Mouse (Mus musculus) kidney, embryonic 15.5 days (tissue): ENCODE measurements at regions not wholly inside any gene's neighbourhood (a gene's known extent, or its start where the extent isn't known, plus 50 kb on each side); places are given as distances from the start of the nearest gene placed in this dataset.

Source experiments
- ATAC-seq: fragments of 200-750 bp; cut with Nextera tagmentation; replicated peaks from 2 replicates; pipeline ENCODE4 v1.8.0; 2017; ENCODE audit warnings: moderate TSS enrichment; ENCODE audit not compliant: low FRiP score
- H3K27ac ChIP-seq: fragments of 300-500 bp; sonication (generic); 2 replicates; pipeline ENCODE4 v1.5.1; 2015; ENCODE audit warnings: mild to moderate bottlenecking, inconsistent platforms
- H3K27me3 ChIP-seq: fragments of 300-500 bp; sonication (generic); 2 replicates; pipeline ENCODE4 v1.6.1; 2015; ENCODE audit warnings: inconsistent platforms
- H3K36me3 ChIP-seq: fragments of 300-500 bp; sonication (generic); 2 replicates; pipeline ENCODE4 v1.6.1; 2015; ENCODE audit warnings: inconsistent platforms
- H3K4me1 ChIP-seq: fragments of 300-500 bp; sonication (generic); 2 replicates; pipeline ENCODE4 v1.6.1; 2015; ENCODE audit warnings: inconsistent platforms
- H3K4me2 ChIP-seq: fragments of 300-500 bp; sonication (generic); 2 replicates; pipeline ENCODE4 v1.6.1; 2015; ENCODE audit warnings: moderate library complexity, mild to moderate bottlenecking, inconsistent platforms
- H3K4me3 ChIP-seq: fragments of 300-500 bp; sonication (generic); replicated peaks from 2 replicates; pipeline ENCODE4 v1.5.1; 2015; ENCODE audit warnings: mild to moderate bottlenecking, inconsistent platforms
- H3K9ac ChIP-seq: fragments of 300-500 bp; sonication (generic); 2 replicates; pipeline ENCODE4 v1.6.1; 2015; ENCODE audit warnings: mild to moderate bottlenecking, inconsistent platforms
- H3K9me3 ChIP-seq: fragments of 300-500 bp; sonication (generic); replicated peaks from 2 replicates; pipeline ENCODE4 v1.6.1; 2016; ENCODE audit warnings: inconsistent platforms
- WGBS: fragments of 180-500 bp; shearing (Covaris S2); methylation state at CpG from one replicate; pipeline ENCODE4 v1.1.7; 2015; ENCODE audit warnings: mixed read lengths; 5-methylcytosine and 5-hydroxymethylcytosine counted together

GRCm38 (mm10) chr2:71625298-71625902, 78.8 kb upstream of the Dlx2 start:
- H3K9me3 ChIP-seq = peaks cover 4% of the 10 kb centered on the region; the same call in 1 of the 2 replicates
- ATAC-seq = no peak
- no peak overlapping the region for H3K4me2 ChIP-seq
- no peak overlapping the region for H3K4me3 ChIP-seq
- H3K27me3 ChIP-seq = 0 out of 2 replicates have a peak, but pooled peaks cover 8% of the 10 kb centered on the region
- no peak overlapping the region for H3K27ac ChIP-seq
- H3K4me1 ChIP-seq = peaks cover 52% of the 10 kb centered on the region
- WGBS = 67% methylated on average over 7 of the region's 7 CpGs
- no peak overlapping the region for H3K9ac ChIP-seq
- H3K36me3 ChIP-seq = no peaks in the 10 kb centered on the region

DNA sequence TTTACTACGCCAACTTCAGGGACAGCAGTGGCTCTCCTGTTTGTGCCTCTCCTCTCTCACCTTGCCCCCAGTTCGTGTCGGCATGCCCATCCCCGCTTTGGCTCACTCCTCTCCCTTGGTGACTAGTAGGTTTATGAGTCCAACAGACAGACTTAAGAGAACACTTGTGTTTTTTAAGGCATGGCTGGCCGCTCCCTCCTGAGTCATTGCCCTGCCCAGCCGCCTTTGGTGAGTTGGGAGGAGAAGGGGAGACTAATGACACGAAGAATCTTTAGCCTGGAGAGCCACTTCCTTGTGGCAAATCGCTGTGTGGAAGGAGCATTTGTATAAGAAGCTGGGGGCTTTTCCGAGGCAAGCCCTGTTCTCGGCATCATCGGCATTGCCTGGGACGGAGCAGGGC, 79.8 kb upstream of the Dlx2 start:
- no peak for ATAC-seq
- no peak overlapping the region for H3K4me3 ChIP-seq
- no peaks in the 10 kb centered on the region; the same call in 1 of the 2 replicates for H3K9me3 ChIP-seq
- no peak overlapping the region for H3K9ac ChIP-seq
- peaks cover 52% of the 10 kb centered on the region for H3K4me1 ChIP-seq
- H3K27ac ChIP-seq = 0 out of 2 replicates have a peak overlapping the region, but pooled peaks have one; percentile 65
- peak overlapping the region; percentile 50 for H3K4me2 ChIP-seq
- WGBS = 46% methylated on average over 12 of the region's 12 CpGs
- no peaks in the 10 kb centered on the region for H3K36me3 ChIP-seq
- H3K27me3 ChIP-seq = 0 out of 2 replicates have a peak, but pooled peaks cover 8% of the 10 kb centered on the region

- H3K4me2 ChIP-seq = peak overlapping the region; percentile 50
- 19% methylated on average over 14 of the region's 14 CpGs for WGBS
- peak overlapping the region; percentile 65 for H3K27ac ChIP-seq
- H3K9me3 ChIP-seq = no peaks in the 10 kb centered on the region
- H3K36me3 ChIP-seq = no peaks in the 10 kb centered on the region
- H3K4me3 ChIP-seq = no peak overlapping the region
- peaks cover 49% of the 10 kb centered on the region for H3K4me1 ChIP-seq
- H3K27me3 ChIP-seq = 0 out of 2 replicates have a peak, but pooled peaks cover 8% of the 10 kb centered on the region
- no peak overlapping the region for H3K9ac ChIP-seq
- ATAC-seq = peak; percentile 47
These were observed 80.7 kb upstream of the Dlx2 start for GRCm38 (mm10) chr2:71627097-71627755.

- H3K27me3 ChIP-seq = 0 out of 2 replicates have a peak, but pooled peaks cover 8% of the 10 kb centered on the region
- 0 out of 2 replicates have a peak overlapping the region, but pooled peaks have one; percentile 46 for H3K4me3 ChIP-seq
- no peak overlapping the region for H3K9ac ChIP-seq
- H3K36me3 ChIP-seq = no peaks in the 10 kb centered on the region
- H3K4me1 ChIP-seq = peaks cover 38% of the 10 kb centered on the region
- H3K4me2 ChIP-seq = peak overlapping the region; percentile 79
- ATAC-seq = no peak
- no peaks in the 10 kb centered on the region for H3K9me3 ChIP-seq
- no peak overlapping the region for H3K27ac ChIP-seq
- 20% methylated on average over 7 of the region's 7 CpGs for WGBS
These were observed 82.3 kb upstream of the Dlx2 start for GRCm38 (mm10) chr2:71628821-71629220.

DNA sequence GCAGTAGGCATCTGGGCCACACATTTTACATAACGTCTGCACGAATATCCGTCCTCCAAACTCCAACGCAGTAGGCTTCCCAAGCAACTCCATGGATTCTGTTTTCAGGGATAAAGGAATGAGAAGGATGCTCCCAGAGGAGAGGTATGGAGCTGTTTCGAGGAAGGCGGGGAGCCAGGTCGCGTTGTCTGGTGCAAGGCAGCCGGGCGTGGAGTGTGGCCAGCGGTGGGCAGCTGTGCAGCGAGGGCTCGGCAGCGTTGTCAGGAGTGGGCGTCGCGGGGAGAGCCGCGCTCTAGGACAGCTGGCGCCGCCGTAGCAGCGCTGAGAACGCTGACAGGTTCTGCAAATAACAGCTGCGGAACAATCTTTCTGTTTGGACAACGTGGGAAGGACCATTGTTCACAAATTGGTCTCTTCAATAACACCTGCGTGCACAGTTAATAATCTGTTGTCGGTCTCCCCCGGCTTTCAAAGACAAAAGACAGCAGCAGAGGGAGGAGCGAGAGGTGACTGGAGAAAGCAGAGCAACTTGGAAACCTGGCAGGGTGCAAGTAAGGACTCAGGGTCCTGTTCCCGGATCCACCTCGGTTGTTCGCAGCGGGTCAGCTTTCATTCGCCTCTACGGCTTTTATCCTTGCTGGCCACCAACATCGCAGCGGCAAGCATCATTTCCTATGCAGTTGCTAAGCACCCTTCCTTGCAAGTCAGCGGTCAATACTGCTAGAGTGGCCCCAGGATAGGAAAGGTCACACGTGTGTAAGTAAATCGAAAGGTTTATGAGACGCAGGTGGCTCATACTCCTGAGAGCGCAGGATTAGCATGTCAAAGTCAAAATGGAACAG, 83.0 kb upstream of the Dlx2 start:
- 1% methylated on average over 43 of the region's 43 CpGs for WGBS
- Histone ChIP-seq H3K9ac (peak overlapping the region; percentile 33), H3K4me3 (peak overlapping the region; percentile 46), H3K27ac (no peak overlapping the region), H3K27me3 (0 out of 2 replicates have a peak, but pooled peaks cover 8% of the 10 kb centered on the region), H3K36me3 (no peaks in the 10 kb centered on the region), H3K4me1 (peaks cover 38% of the 10 kb centered on the region), H3K9me3 (no peaks in the 10 kb centered on the region), H3K4me2 (peak overlapping the region; percentile 79)
- 0 out of 2 replicates have a peak, but pooled peaks have one; percentile 10 for ATAC-seq

GRCm38 (mm10) chr2:71630143-71630463, 83.5 kb upstream of the Dlx2 start:
- Histone ChIP-seq H3K4me1 (peaks cover 38% of the 10 kb centered on the region), H3K4me3 (peak overlapping the region; percentile 46), H3K4me2 (peak overlapping the region; percentile 79), H3K36me3 (no peaks in the 10 kb centered on the region), H3K9me3 (no peaks in the 10 kb centered on the region), H3K27me3 (0 out of 2 replicates have a peak, but pooled peaks cover 8% of the 10 kb centered on the region), H3K9ac (no peak overlapping the region), H3K27ac (no peak overlapping the region)
- 13% methylated on average over 3 of the region's 3 CpGs for WGBS
- no peak for ATAC-seq

GRCm38 (mm10) chr2:71633471-71633870, 86.9 kb upstream of the Dlx2 start:
- Histone ChIP-seq H3K4me3 (no peak overlapping the region), H3K27ac (no peak overlapping the region), H3K4me2 (no peak overlapping the region), H3K4me1 (peaks cover 18% of the 10 kb centered on the region), H3K36me3 (no peaks in the 10 kb centered on the region), H3K27me3 (0 out of 2 replicates have a peak, but pooled peaks cover 8% of the 10 kb centered on the region), H3K9me3 (no peaks in the 10 kb centered on the region), H3K9ac (no peak overlapping the region)
- 82% methylated on average over 6 of the region's 6 CpGs for WGBS
- no peak for ATAC-seq

GRCm38 (mm10) chr2:71634471-71634870, 87.9 kb upstream of the Dlx2 start:
- ATAC-seq = no peak

GRCm38 (mm10) chr2:71636134-71636533, 89.6 kb upstream of the Dlx2 start:
- no peak overlapping the region for H3K27ac ChIP-seq
- H3K4me1 ChIP-seq = no peaks in the 10 kb centered on the region
- 93% methylated on average over 4 of the region's 4 CpGs for WGBS
- ATAC-seq = no peak
- no peaks in the 10 kb centered on the region for H3K27me3 ChIP-seq
- no peak overlapping the region for H3K4me3 ChIP-seq
- no peaks in the 10 kb centered on the region for H3K36me3 ChIP-seq
- H3K4me2 ChIP-seq = no peak overlapping the region
- peaks cover 3% of the 10 kb centered on the region; the same call in 1 of the 2 replicates for H3K9me3 ChIP-seq
- no peak overlapping the region for H3K9ac ChIP-seq

More at GRCm38 (mm10) chr2:71634471-71634870, 87.9 kb upstream of the Dlx2 start:
- Histone ChIP-seq H3K4me3 (no peak overlapping the region), H3K27me3 (0 out of 2 replicates have a peak, but pooled peaks cover 5% of the 10 kb centered on the region), H3K36me3 (no peaks in the 10 kb centered on the region), H3K9me3 (no peaks in the 10 kb centered on the region), H3K27ac (no peak overlapping the region), H3K9ac (no peak overlapping the region), H3K4me1 (peaks cover 8% of the 10 kb centered on the region), H3K4me2 (no peak overlapping the region)
- 84% methylated on average over 3 of the region's 3 CpGs for WGBS

DNA sequence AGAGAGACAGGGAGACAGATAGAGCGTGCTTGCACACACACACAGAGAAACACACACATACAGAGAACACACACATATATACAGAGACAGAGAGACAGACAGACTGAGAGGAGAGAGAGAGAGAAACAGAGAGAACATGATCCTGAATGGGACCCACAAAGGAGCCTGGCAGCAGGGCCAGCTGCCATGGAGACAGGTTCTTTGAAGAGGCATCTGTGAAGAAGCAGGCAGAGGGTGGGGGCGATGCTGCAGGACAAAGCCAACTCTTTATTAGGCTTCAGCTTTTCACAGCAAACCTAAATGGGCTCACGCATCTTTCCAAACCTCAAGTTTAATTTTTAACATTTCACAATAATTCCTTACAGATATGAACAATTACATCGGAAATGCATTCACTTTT, 90.0 kb upstream of the Dlx2 start:
- Histone ChIP-seq H3K9ac (no peak overlapping the region), H3K36me3 (no peaks in the 10 kb centered on the region), H3K4me2 (no peak overlapping the region), H3K4me3 (no peak overlapping the region), H3K27me3 (no peaks in the 10 kb centered on the region), H3K4me1 (no peaks in the 10 kb centered on the region), H3K27ac (no peak overlapping the region), H3K9me3 (peaks cover 7% of the 10 kb centered on the region; the same call in 1 of the 2 replicates)
- 85% methylated on average over 4 of the region's 4 CpGs for WGBS
- no peak for ATAC-seq

DNA sequence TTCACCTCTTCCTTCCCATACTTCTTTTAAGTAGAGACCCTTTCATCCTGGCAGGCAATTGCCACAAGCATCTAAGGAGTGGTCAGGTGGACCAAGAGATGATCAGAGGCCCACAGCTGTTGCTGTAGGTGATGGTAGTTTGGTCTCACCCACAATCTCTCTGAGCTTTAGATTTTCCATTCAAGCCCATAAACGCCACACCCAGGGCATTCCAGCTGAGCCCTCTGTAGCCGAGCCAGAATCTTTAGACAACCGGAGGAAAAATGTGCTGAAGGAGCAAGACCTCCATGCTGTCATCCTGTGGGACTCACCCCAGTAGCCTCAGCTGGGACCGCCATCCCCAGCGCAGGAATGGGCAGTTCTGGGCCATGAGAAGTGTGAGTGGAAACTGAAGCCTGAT, 93.7 kb upstream of the Dlx2 start:
- Histone ChIP-seq H3K9me3 (peaks cover 7% of the 10 kb centered on the region; the same call in 1 of the 2 replicates), H3K4me1 (no peaks in the 10 kb centered on the region), H3K4me3 (no peak overlapping the region), H3K4me2 (no peak overlapping the region), H3K27ac (no peak overlapping the region), H3K27me3 (no peaks in the 10 kb centered on the region), H3K36me3 (no peaks in the 10 kb centered on the region), H3K9ac (no peak overlapping the region)
- 86% methylated on average over 5 of the region's 5 CpGs for WGBS
- ATAC-seq = no peak
